Mouse (Mus musculus): Measurements from ENCODE around the gene Golga3. TPM values are rescaled to one million over a fixed set of nuclear protein-coding genes. Genes with fewer than 3 reads are reported as not detected.
A peak's percentile ranks its signal among the peaks of the same experiment; 100 is the strongest.

Gene Golga3
- 11.5 and 12.3 TPM in 2 replicates for polyA plus RNA-seq (2012; rRNA removed)

GRCm38 (mm10) chr5:110176362-110177020, at the start of gene Golga3:
Golga3 (plus strand) TSS chr5:110176701.
- Histone ChIP-seq H3K4me3 (ENCODE audit: control insufficient read depth, insufficient read depth, low read length) (peak within 1 kb of the TSS; percentile 95), H3K36me3 (ENCODE audit: control insufficient read depth, insufficient read depth, low read length) (peaks cover 6% of the 10 kb centered on the region), H3K27me3 (ENCODE audit: control insufficient read depth, insufficient read depth, low read length) (no peaks in the 10 kb centered on the region), H3K27ac (ENCODE audit: control insufficient read depth, insufficient read depth, low read length) (no peak within 1 kb of the TSS), H3K4me1 (replicated peaks; ENCODE audit: control insufficient read depth, insufficient read depth, low read length) (0 out of 2 replicates have a peak, but pooled peaks cover 2% of the 10 kb centered on the region)
- TF ChIP-seq POLR2A (IDR thresholded peaks at IDR 0.05; ENCODE audit: control insufficient read depth, extremely low read depth, insufficient read depth, low read length, poor library complexity), result no peak; the same call in 1 of the 2 replicates
- no peak for TF ChIP-seq CTCF (IDR thresholded peaks at IDR 0.05; ENCODE audit: borderline replicate concordance, control insufficient read depth, extremely low read depth, insufficient read depth, low read length, poor library complexity)
- WGBS, result under 1% methylated on average over 41 of the region's 41 CpGs
- peak; percentile 88 for DNase-seq

- peak; percentile 99 for DNase-seq
- Histone ChIP-seq H3K4me1 (replicated peaks; ENCODE audit: control insufficient read depth, insufficient read depth, low read length) (no peaks in the 10 kb centered on the region; the same call in 1 of the 2 replicates), H3K27me3 (ENCODE audit: control insufficient read depth, insufficient read depth, low read length) (no peaks in the 10 kb centered on the region), H3K4me3 (ENCODE audit: control insufficient read depth, insufficient read depth, low read length) (peak within 1 kb of the TSS; percentile 99), H3K36me3 (ENCODE audit: control insufficient read depth, insufficient read depth, low read length) (peaks cover 4% of the 10 kb centered on the region), H3K27ac (ENCODE audit: control insufficient read depth, insufficient read depth, low read length) (peak within 1 kb of the TSS; percentile 60)
- TF ChIP-seq CTCF (IDR thresholded peaks at IDR 0.05; ENCODE audit: borderline replicate concordance, control insufficient read depth, extremely low read depth, insufficient read depth, low read length, poor library complexity) (peak; percentile 17; the same call in 1 of the 2 replicates), POLR2A (IDR thresholded peaks at IDR 0.05; ENCODE audit: control insufficient read depth, extremely low read depth, insufficient read depth, low read length, poor library complexity) (peak; percentile 86)
- 4% methylated on average over 46 of the region's 46 CpGs for WGBS
These were observed 41.0 kb upstream of the Golga3 start, which contains the start of gene Chfr for GRCm38 (mm10) chr5:110135293-110136086. Chfr (plus strand) TSS chr5:110135842.

DNA sequence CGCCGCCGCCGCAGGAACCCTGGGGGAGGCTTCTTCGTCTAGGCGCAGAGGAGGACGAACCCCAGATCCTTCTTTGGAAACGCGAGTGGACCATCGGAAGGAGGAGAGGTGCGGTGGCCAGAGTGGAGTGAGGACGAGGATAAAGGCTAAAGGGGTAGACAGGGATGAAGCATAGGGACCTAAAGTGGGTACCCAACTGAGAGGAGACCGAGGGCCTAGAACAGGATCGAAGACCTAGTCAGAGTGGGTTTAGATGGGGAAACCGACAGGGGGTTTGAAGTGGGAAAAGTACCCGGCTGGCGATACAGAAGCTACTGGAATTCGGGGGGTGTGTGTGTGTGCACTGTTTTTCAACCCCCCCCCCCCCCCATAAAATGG, 40.4 kb upstream of the Golga3 start:
- WGBS, result 4% methylated on average over 18 of the region's 18 CpGs
- Histone ChIP-seq H3K36me3 (ENCODE audit: control insufficient read depth, insufficient read depth, low read length) (peaks cover 10% of the 10 kb centered on the region), H3K27ac (ENCODE audit: control insufficient read depth, insufficient read depth, low read length) (peak overlapping the region; percentile 60), H3K4me1 (replicated peaks; ENCODE audit: control insufficient read depth, insufficient read depth, low read length) (no peaks in the 10 kb centered on the region; the same call in 1 of the 2 replicates), H3K4me3 (ENCODE audit: control insufficient read depth, insufficient read depth, low read length) (peak overlapping the region; percentile 99), H3K27me3 (ENCODE audit: control insufficient read depth, insufficient read depth, low read length) (no peaks in the 10 kb centered on the region)
- DNase-seq, result no peak
- TF ChIP-seq POLR2A (IDR thresholded peaks at IDR 0.05; ENCODE audit: control insufficient read depth, extremely low read depth, insufficient read depth, low read length, poor library complexity) (no peak), CTCF (IDR thresholded peaks at IDR 0.05; ENCODE audit: borderline replicate concordance, control insufficient read depth, extremely low read depth, insufficient read depth, low read length, poor library complexity) (peak; percentile 8; the same call in 1 of the 2 replicates)

- TF ChIP-seq POLR2A (IDR thresholded peaks at IDR 0.05; ENCODE audit: control insufficient read depth, extremely low read depth, insufficient read depth, low read length, poor library complexity) (no peak), CTCF (IDR thresholded peaks at IDR 0.05; ENCODE audit: borderline replicate concordance, control insufficient read depth, extremely low read depth, insufficient read depth, low read length, poor library complexity) (no peak)
- 100% methylated on average over 3 of the region's 3 CpGs for WGBS
These were observed 38.7 kb upstream of the Golga3 start for GRCm38 (mm10) chr5:110137816-110138215.

DNA sequence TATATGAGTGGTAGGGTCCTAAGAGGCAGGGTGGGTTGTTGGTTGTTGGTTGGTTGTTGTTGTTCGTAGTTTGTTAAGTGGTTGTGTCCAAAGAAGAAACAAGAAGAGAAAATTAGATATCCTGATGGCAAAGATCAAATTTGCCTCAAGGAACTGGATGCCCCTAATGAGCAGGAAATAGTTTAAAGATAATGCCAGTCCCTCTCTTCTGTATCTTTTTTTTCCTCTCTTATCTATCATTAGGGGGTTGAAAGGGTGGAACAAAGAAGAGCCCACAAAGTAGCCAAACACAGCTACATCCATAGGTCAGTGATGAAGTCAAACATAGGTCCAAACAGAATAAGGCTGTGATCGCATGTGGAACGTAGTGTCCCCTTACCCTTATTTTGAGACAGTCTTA, 37.2 kb upstream of the Golga3 start:
- Histone ChIP-seq H3K27me3 (ENCODE audit: control insufficient read depth, insufficient read depth, low read length) (no peaks in the 10 kb centered on the region), H3K4me3 (ENCODE audit: control insufficient read depth, insufficient read depth, low read length) (no peak overlapping the region), H3K27ac (ENCODE audit: control insufficient read depth, insufficient read depth, low read length) (no peak overlapping the region), H3K36me3 (ENCODE audit: control insufficient read depth, insufficient read depth, low read length) (peaks cover 23% of the 10 kb centered on the region), H3K4me1 (replicated peaks; ENCODE audit: control insufficient read depth, insufficient read depth, low read length) (no peaks in the 10 kb centered on the region; the same call in 1 of the 2 replicates)
- TF ChIP-seq CTCF (IDR thresholded peaks at IDR 0.05; ENCODE audit: borderline replicate concordance, control insufficient read depth, extremely low read depth, insufficient read depth, low read length, poor library complexity) (no peak), POLR2A (IDR thresholded peaks at IDR 0.05; ENCODE audit: control insufficient read depth, extremely low read depth, insufficient read depth, low read length, poor library complexity) (no peak)
- WGBS, result 98% methylated on average over 3 of the region's 3 CpGs
- no peak for DNase-seq

More at GRCm38 (mm10) chr5:110137816-110138215, 38.7 kb upstream of the Golga3 start:
- DNase-seq, result no peak
- Histone ChIP-seq H3K27me3 (ENCODE audit: control insufficient read depth, insufficient read depth, low read length) (no peaks in the 10 kb centered on the region), H3K4me1 (replicated peaks; ENCODE audit: control insufficient read depth, insufficient read depth, low read length) (no peaks in the 10 kb centered on the region; the same call in 1 of the 2 replicates), H3K27ac (ENCODE audit: control insufficient read depth, insufficient read depth, low read length) (no peak overlapping the region), H3K36me3 (ENCODE audit: control insufficient read depth, insufficient read depth, low read length) (peaks cover 13% of the 10 kb centered on the region), H3K4me3 (ENCODE audit: control insufficient read depth, insufficient read depth, low read length) (no peak overlapping the region)

DNA sequence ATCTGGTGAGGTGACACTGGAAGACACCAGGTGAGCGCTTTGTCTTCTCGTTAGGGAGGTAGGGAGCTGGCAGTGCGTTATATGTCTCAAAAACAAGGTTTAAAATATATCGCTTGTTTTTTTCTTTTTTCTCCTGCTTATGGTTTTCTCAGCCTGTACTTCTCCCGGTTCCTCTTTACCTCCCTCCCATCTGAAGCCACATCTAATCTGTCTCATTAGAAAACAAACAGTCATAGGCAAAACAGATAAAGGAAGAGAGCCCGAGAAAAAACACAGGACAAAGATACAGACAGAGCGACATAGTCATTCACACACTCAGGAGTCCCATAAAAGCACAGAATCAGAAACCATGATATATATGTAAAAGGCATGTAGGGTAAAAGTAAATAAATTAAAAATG, 36.1 kb upstream of the Golga3 start:
- Histone ChIP-seq H3K36me3 (ENCODE audit: control insufficient read depth, insufficient read depth, low read length) (peaks cover 34% of the 10 kb centered on the region), H3K27ac (ENCODE audit: control insufficient read depth, insufficient read depth, low read length) (no peak overlapping the region), H3K4me3 (ENCODE audit: control insufficient read depth, insufficient read depth, low read length) (no peak overlapping the region), H3K27me3 (ENCODE audit: control insufficient read depth, insufficient read depth, low read length) (no peaks in the 10 kb centered on the region), H3K4me1 (replicated peaks; ENCODE audit: control insufficient read depth, insufficient read depth, low read length) (no peaks in the 10 kb centered on the region; the same call in 1 of the 2 replicates)
- DNase-seq, result no peak
- 93% methylated on average over 7 of the region's 7 CpGs for WGBS
- no peak for TF ChIP-seq POLR2A (IDR thresholded peaks at IDR 0.05; ENCODE audit: control insufficient read depth, extremely low read depth, insufficient read depth, low read length, poor library complexity)
- TF ChIP-seq CTCF (IDR thresholded peaks at IDR 0.05; ENCODE audit: borderline replicate concordance, control insufficient read depth, extremely low read depth, insufficient read depth, low read length, poor library complexity), result no peak

Measured in thymus, adult 2 months (tissue).